Mouse (Mus musculus) hindbrain, postnatal 0 days (tissue): ENCODE measurements around the gene March10. TPM values are rescaled to one million over a fixed set of nuclear protein-coding genes. Genes with fewer than 3 reads are reported as not detected.

ENCODE experiments used
- ATAC-seq: fragments of 200-750 bp; cut with Nextera tagmentation; 2 replicates; pipeline ENCODE4 v1.8.0; 2017; ENCODE audit warnings: mild to moderate bottlenecking, moderate TSS enrichment, moderate library complexity
- DNase-seq: peaks from one replicate; pipeline ENCODE4 v3.0.0-alpha.2; 2015; ENCODE audit warnings: low spot score
- H3K27ac ChIP-seq: fragments of 300-500 bp; sonication (generic); 2 replicates; pipeline ENCODE4 v1.5.1; 2014; ENCODE audit warnings: mild to moderate bottlenecking
- H3K27me3 ChIP-seq: fragments of 300-500 bp; sonication (generic); 2 replicates; pipeline ENCODE4 v1.6.1; 2014; ENCODE audit warnings: low read length, mixed read lengths; ENCODE audit not compliant: insufficient read depth
- H3K36me3 ChIP-seq: fragments of 300-500 bp; sonication (generic); 2 replicates; pipeline ENCODE4 v1.6.1; 2014; ENCODE audit warnings: low read length, mixed read lengths; ENCODE audit not compliant: insufficient read depth
- H3K4me1 ChIP-seq: fragments of 300-500 bp; sonication (generic); 2 replicates; pipeline ENCODE4 v1.6.1; 2014; ENCODE audit warnings: antibody characterized with exemption, low read length, mixed read lengths; ENCODE audit not compliant: insufficient read depth
- H3K4me2 ChIP-seq: fragments of 300-500 bp; sonication (generic); 2 replicates; pipeline ENCODE4 v1.6.1; 2014; ENCODE audit warnings: low read depth, mild to moderate bottlenecking, low read length, moderate library complexity, mixed read lengths
- H3K4me3 ChIP-seq: fragments of 300-500 bp; sonication (generic); 2 replicates; pipeline ENCODE4 v1.5.1; 2014; ENCODE audit warnings: low read length
- H3K9ac ChIP-seq: fragments of 300-500 bp; sonication (generic); replicated peaks from 2 replicates; pipeline ENCODE4 v1.6.1; 2014; ENCODE audit warnings: mild to moderate bottlenecking, low read length, moderate library complexity, mixed read lengths
- H3K9me3 ChIP-seq: fragments of 300-500 bp; sonication (generic); 2 replicates; pipeline ENCODE4 v1.6.1; 2016; ENCODE audit warnings: low read length, mixed read lengths
- CTCF ChIP-seq: IDR thresholded peaks from 2 replicates; pipeline ENCODE4 v1.5.1; 2016; ENCODE audit warnings: antibody characterized with exemption, control low read depth, low read depth
- WGBS: fragments of 180-500 bp; shearing (Covaris S2); extraction: QIAGEN DNeasy Blood & Tissue Kit; methylation state at CpG from one replicate; pipeline ENCODE4 v1.1.7; 2014; 5-methylcytosine and 5-hydroxymethylcytosine counted together
- polyA plus RNA-seq: library from polyadenylated mRNA; unstranded; fragments of >200 nt; fragmentation: Nextera tagmentation; extraction: Ambion mirVana; gene quantifications from 2 replicates; pipeline ENCODE4 v1.2.1, GENCODE M21; 2015
- total RNA-seq: library from RNA; depleted of rRNA; stranded (reverse); fragments of >200 nt; gene quantifications from 2 replicates; pipeline ENCODE4 v1.2.3, GENCODE M21; 2014

March10 gene
- total and polyA plus RNA-seq, 2 experiments from 2014 or later = 0.52 to 0.58 TPM

GRCm38 (mm10) chr11:105494786-105495369, 38.3 kb upstream of the March10 start:
- no peak for ATAC-seq
- no peak for TF ChIP-seq CTCF
- no peak overlapping the region for H3K9ac ChIP-seq
- H3K27ac ChIP-seq = no peak overlapping the region
- no peaks in the 10 kb centered on the region for H3K36me3 ChIP-seq
- no peaks in the 10 kb centered on the region for H3K4me1 ChIP-seq
- no peak overlapping the region for H3K4me3 ChIP-seq
- no peaks in the 10 kb centered on the region for H3K27me3 ChIP-seq
- 87% methylated on average over 6 of the region's 6 CpGs for WGBS
- H3K9me3 ChIP-seq = no peaks in the 10 kb centered on the region
- H3K4me2 ChIP-seq = no peak overlapping the region
- no peak for DNase-seq

DNA sequence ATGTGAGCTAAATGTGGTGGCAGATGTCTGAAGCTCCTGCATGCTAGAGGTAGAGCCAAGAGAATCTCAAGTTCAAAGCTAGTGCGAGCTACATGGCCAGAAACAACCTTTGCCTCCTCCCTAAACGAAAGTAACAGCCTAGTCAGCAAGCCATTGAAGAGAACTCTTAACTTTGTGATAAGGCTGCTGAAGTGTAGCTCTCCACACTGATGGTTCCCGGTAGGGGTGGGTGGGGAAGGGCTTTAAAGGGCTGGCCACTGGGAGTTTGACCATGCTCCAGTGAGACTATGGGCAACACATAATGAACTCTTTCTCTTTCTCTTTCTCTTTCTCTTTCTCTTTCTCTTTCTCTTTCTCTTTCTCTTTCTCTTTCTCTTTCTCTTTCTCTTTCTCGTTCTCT, 35.9 kb upstream of the March10 start:
- no peak for DNase-seq
- Histone ChIP-seq H3K27ac (no peak overlapping the region), H3K9ac (no peak overlapping the region), H3K36me3 (no peaks in the 10 kb centered on the region), H3K27me3 (no peaks in the 10 kb centered on the region), H3K9me3 (no peaks in the 10 kb centered on the region), H3K4me1 (no peaks in the 10 kb centered on the region), H3K4me2 (no peak overlapping the region), H3K4me3 (no peak overlapping the region)
- WGBS = 86% methylated on average over 4 of the region's 4 CpGs
- TF ChIP-seq CTCF = no peak
- ATAC-seq = no peak

GRCm38 (mm10) chr11:105490971-105491370, 34.4 kb upstream of the March10 start:
- Histone ChIP-seq H3K27ac (no peak overlapping the region), H3K4me3 (no peak overlapping the region), H3K4me2 (no peak overlapping the region), H3K36me3 (no peaks in the 10 kb centered on the region), H3K27me3 (no peaks in the 10 kb centered on the region), H3K4me1 (no peaks in the 10 kb centered on the region), H3K9ac (no peak overlapping the region), H3K9me3 (no peaks in the 10 kb centered on the region)
- ATAC-seq = no peak
- WGBS = 74% methylated on average over 5 of the region's 5 CpGs
- TF ChIP-seq CTCF = no peak
- no peak for DNase-seq

GRCm38 (mm10) chr11:105485412-105485811, 28.9 kb upstream of the March10 start:
- TF ChIP-seq CTCF = no peak
- DNase-seq = no peak

GRCm38 (mm10) chr11:105484993-105485392, 28.5 kb upstream of the March10 start:
- H3K4me1 ChIP-seq = no peaks in the 10 kb centered on the region
- H3K4me2 ChIP-seq = no peak overlapping the region
- H3K27ac ChIP-seq = no peak overlapping the region
- no peak overlapping the region for H3K4me3 ChIP-seq
- no peak for DNase-seq
- no peak overlapping the region for H3K9ac ChIP-seq
- H3K9me3 ChIP-seq = no peaks in the 10 kb centered on the region
- 80% methylated on average over 6 of the region's 6 CpGs for WGBS
- no peaks in the 10 kb centered on the region for H3K27me3 ChIP-seq
- no peaks in the 10 kb centered on the region for H3K36me3 ChIP-seq
- ATAC-seq = no peak
- TF ChIP-seq CTCF = no peak

More at GRCm38 (mm10) chr11:105485412-105485811, 28.9 kb upstream of the March10 start:
- H3K36me3 ChIP-seq = no peaks in the 10 kb centered on the region
- no peak overlapping the region for H3K9ac ChIP-seq
- ATAC-seq = no peak
- no peak overlapping the region for H3K4me3 ChIP-seq
- 80% methylated on average over 6 of the region's 6 CpGs for WGBS
- H3K4me1 ChIP-seq = no peaks in the 10 kb centered on the region
- no peak overlapping the region for H3K27ac ChIP-seq
- H3K4me2 ChIP-seq = no peak overlapping the region
- no peaks in the 10 kb centered on the region for H3K27me3 ChIP-seq
- no peaks in the 10 kb centered on the region for H3K9me3 ChIP-seq

DNA sequence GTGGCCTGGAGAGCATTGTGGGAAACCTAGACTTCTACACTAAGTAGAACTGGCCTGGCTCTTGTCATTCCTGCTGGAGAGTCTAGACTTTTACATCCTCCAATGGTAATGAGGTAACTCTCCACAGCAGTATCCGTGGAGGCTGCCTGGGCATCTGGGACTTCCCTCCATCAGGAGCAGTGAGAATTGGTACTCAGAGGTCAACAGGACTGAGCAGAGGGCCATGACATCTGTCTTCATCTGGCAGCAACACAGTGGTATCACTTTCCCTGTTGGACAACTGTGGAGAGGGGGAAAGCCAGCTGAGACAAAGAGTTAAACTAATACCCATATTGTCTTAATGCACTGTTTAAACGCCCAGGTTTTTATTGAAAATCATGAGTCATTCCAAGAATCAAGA, 26.2 kb upstream of the March10 start:
- no peaks in the 10 kb centered on the region for H3K4me1 ChIP-seq
- DNase-seq (no peak), ATAC-seq (no peak)
- H3K9me3 ChIP-seq = no peaks in the 10 kb centered on the region
- no peak for TF ChIP-seq CTCF
- H3K4me2 ChIP-seq = no peak overlapping the region
- no peak overlapping the region for H3K27ac ChIP-seq
- H3K27me3 ChIP-seq = no peaks in the 10 kb centered on the region
- H3K4me3 ChIP-seq = no peak overlapping the region
- WGBS = 52% methylated on average over 2 of the region's 2 CpGs
- H3K36me3 ChIP-seq = no peaks in the 10 kb centered on the region
- H3K9ac ChIP-seq = no peak overlapping the region

DNA sequence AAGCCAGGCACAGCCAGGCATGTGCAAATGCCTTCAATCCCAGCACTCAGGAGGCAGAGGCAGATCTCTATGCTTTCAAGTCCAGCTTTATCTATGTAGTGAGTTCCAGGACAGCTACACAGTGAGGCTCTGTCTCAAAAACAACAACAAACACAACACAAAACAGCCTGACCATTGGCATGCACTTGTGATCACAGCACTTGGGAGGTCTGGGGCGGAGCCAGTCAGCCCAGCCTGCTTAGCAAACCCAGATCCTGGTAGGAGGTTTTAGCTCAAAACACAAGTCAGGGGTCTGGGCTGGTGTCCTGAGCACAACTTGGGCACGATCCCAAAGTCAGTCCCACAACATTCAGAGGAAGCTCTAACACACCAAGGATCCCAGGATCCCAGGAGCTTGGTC, 18.2 kb upstream of the March10 start:
- H3K4me3 ChIP-seq = no peak overlapping the region
- H3K36me3 ChIP-seq = no peaks in the 10 kb centered on the region
- 52% methylated on average over 2 of the region's 2 CpGs for WGBS
- DNase-seq = peak; percentile 16
- H3K4me2 ChIP-seq = no peak overlapping the region
- no peak overlapping the region for H3K9ac ChIP-seq
- no peak overlapping the region for H3K27ac ChIP-seq
- H3K27me3 ChIP-seq = no peaks in the 10 kb centered on the region
- H3K9me3 ChIP-seq = no peaks in the 10 kb centered on the region
- TF ChIP-seq CTCF = no peak
- H3K4me1 ChIP-seq = peaks cover 5% of the 10 kb centered on the region; the same call in 1 of the 2 replicates
- ATAC-seq = peak; percentile 47; the same call in 1 of the 2 replicates
